Mouse (Mus musculus) hindbrain, embryonic 12.5 days (tissue): Measurements from ENCODE around the gene Col4a6. TPM values are rescaled to one million over a fixed set of nuclear protein-coding genes. Genes with fewer than 3 reads are reported as not detected.

ENCODE experiments used
- ATAC-seq: fragments of 200-750 bp; cut with Nextera tagmentation; 2 replicates; pipeline ENCODE4 v1.8.0; 2017; ENCODE audit warnings: moderate TSS enrichment; ENCODE audit not compliant: low FRiP score
- H3K27ac ChIP-seq: fragments of 300-500 bp; sonication (generic); 2 replicates; pipeline ENCODE4 v1.5.1; 2016; ENCODE audit warnings: mild to moderate bottlenecking
- H3K27me3 ChIP-seq: fragments of 300-500 bp; sonication (generic); 2 replicates; pipeline ENCODE4 v1.6.1; 2016; ENCODE audit warnings: mild to moderate bottlenecking
- H3K36me3 ChIP-seq: fragments of 300-500 bp; sonication (generic); 2 replicates; pipeline ENCODE4 v1.6.1; 2016; ENCODE audit warnings: mild to moderate bottlenecking
- H3K4me1 ChIP-seq: fragments of 300-500 bp; sonication (generic); 2 replicates; pipeline ENCODE4 v1.6.1; 2016
- H3K4me2 ChIP-seq: fragments of 300-500 bp; sonication (generic); replicated peaks from 2 replicates; pipeline ENCODE4 v1.6.1; 2016; ENCODE audit warnings: mild to moderate bottlenecking
- H3K4me3 ChIP-seq: fragments of 300-500 bp; sonication (generic); 2 replicates; pipeline ENCODE4 v1.5.1; 2016; ENCODE audit warnings: mild to moderate bottlenecking
- H3K9ac ChIP-seq: fragments of 300-500 bp; sonication (generic); 2 replicates; pipeline ENCODE4 v1.6.1; 2016; ENCODE audit warnings: mild to moderate bottlenecking, moderate library complexity
- H3K9me3 ChIP-seq: fragments of 300-500 bp; sonication (generic); replicated peaks from 2 replicates; pipeline ENCODE4 v1.6.1; 2016; ENCODE audit warnings: mild to moderate bottlenecking
- WGBS: fragments of 180-500 bp; shearing (Covaris S2); methylation state at CpG from one replicate; pipeline ENCODE4 v1.1.7; 2016; 5-methylcytosine and 5-hydroxymethylcytosine counted together
- polyA plus RNA-seq: library from polyadenylated mRNA; unstranded; fragments of >200 nt; fragmentation: Nextera tagmentation; extraction: Ambion mirVana; gene quantifications from 2 replicates; pipeline ENCODE4 v1.2.1, GENCODE M21; 2016

Gene Col4a6
- polyA plus RNA-seq: 3.1 and 3.2 TPM in 2 replicates

DNA sequence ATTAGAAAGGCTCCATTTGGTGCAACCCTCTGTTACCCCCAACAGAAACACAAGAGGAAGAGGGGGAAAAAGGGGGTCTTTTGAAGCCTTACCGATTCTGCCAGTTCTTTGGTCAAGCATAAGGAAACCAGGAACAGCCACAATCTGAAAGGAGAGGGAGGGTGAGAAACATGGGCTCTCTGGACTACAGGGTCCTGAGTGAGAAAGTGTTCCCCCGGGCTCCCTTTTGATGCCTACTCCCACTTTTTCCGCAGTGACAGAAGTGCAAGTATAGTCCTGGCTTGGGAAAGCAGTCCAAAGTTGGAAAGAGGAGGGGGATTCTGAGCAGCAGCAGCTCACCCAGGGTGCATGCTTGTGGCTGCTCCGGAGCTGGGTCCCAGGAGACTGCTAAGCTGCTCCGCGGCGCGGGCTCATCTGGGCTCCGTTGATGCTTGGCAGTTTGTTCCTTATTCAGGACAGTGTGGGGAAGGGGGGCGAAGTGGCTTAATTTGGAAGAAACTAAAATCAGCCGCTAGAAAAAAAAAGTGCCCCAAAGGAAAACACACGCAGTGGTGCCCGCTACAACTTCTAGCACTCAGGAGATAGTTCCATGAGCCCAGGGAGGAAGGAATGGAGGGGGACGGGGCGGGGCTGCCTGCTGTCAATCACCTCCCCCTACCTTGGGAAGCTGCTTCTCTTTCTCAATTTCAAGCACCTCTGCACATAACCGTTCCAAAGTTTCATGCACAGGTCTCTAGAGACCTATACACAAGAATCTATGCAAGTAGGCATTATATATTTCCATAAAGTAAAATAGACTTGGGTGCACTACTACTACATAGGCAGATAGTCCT, at the start of gene Col4a6:
TSS of gene Col4a6 (minus strand) at position 607 of the 833 bp plus-strand sequence.
- peaks cover 23% of the 10 kb centered on the region for H3K27me3 ChIP-seq
- peak within 1 kb of the TSS; percentile 35 for H3K9ac ChIP-seq
- H3K36me3 ChIP-seq: no peaks in the 10 kb centered on the region
- ATAC-seq: peak; percentile 74; the same call in 1 of the 2 replicates
- H3K4me1 ChIP-seq: no peaks in the 10 kb centered on the region
- no peak within 1 kb of the TSS for H3K27ac ChIP-seq
- peak within 1 kb of the TSS; percentile 41 for H3K4me3 ChIP-seq
- no peaks in the 10 kb centered on the region for H3K9me3 ChIP-seq
- H3K4me2 ChIP-seq: peak within 1 kb of the TSS; percentile 56
- WGBS: 22% methylated on average over 16 of the region's 16 CpGs

DNA sequence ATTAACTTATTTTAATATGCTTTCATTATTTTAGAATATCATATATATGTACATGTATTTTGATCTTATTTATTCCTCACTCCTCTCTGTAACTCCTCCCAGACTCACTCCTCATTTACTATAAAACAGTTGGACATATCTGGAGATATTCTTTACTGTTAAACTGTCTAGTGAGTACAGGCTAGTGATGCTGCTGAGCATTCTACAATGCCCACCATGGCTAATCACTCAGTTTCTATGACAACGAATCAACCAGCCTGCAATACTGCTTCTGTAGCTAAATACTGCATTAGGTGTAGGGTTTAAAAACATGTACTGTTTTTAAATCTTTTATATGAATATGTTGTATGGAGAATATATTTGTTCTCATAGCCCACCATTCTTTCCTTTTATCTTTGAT, 29.2 kb upstream of the Col4a6 start:
- H3K4me1 ChIP-seq: no peaks in the 10 kb centered on the region
- WGBS: 97% methylated on average over 1 of the region's 1 CpGs
- no peak overlapping the region for H3K9ac ChIP-seq
- no peak overlapping the region for H3K4me2 ChIP-seq
- H3K27me3 ChIP-seq: no peaks in the 10 kb centered on the region
- H3K4me3 ChIP-seq: no peak overlapping the region
- H3K9me3 ChIP-seq: no peaks in the 10 kb centered on the region
- no peaks in the 10 kb centered on the region for H3K36me3 ChIP-seq
- no peak for ATAC-seq
- no peak overlapping the region for H3K27ac ChIP-seq

DNA sequence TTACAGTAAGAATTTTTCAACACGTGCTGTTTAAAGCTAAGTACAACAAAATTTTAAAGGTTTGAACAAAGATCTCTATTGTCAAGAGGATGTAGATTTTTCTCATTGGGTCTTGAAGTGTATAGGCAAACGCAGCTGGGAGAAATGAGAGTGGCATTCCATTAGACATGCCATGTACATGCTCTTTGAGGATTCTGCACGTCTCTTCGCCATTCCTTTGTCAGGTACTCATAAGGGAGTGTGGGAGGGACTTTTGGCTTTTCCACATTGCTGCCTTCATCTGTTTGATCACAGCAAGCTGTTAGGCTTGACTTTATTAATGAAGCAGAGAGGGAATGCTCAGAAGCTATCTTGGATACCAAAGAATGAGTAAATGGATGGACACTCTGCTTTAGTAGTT, 20.7 kb upstream of the Col4a6 start:
- no peak overlapping the region for H3K9ac ChIP-seq
- H3K27me3 ChIP-seq: peaks cover 4% of the 10 kb centered on the region; the same call in 1 of the 2 replicates
- H3K4me2 ChIP-seq: no peak overlapping the region
- WGBS: 66% methylated on average over 4 of the region's 4 CpGs
- no peak for ATAC-seq
- H3K36me3 ChIP-seq: no peaks in the 10 kb centered on the region
- H3K4me1 ChIP-seq: no peaks in the 10 kb centered on the region
- H3K9me3 ChIP-seq: no peaks in the 10 kb centered on the region
- no peak overlapping the region for H3K27ac ChIP-seq
- H3K4me3 ChIP-seq: no peak overlapping the region

DNA sequence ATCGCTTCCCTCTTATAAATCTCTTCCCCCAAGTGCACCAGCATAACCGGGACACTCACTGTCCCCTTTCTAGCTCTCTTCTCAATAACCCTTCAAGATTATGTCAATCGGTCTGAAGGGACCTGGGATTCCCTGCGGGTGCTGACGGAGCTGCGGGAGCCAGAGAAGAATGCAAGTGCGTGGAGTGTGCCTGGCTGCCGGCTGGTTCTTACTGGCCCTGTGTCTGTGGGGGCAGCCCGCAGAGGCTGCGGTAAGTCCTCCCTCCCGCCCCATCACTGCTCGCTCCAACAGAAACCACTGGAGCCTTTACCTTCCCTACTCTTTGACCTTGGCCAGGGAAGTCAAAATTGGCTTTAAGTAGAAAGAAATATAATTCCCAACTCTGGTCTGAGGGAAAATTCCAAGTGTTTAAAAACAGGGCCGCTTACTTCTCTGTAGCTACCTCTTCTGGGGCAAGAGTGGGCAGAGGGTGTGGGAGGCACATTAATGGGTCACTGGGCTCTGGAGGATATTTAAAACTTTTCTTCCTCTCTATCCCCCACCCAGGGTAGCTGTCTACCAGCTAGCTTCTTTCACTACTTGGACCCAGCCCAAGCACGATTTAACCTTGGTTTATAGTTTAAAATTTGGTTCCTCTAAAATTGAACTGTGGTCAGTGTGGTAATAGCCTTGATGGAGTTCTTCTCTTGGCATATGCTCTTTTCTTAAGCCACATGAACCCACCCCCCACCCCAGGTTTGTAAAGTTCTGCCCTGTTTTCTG, 1.9 kb upstream of the Col4a6 start:
- Histone ChIP-seq H3K4me3 (peak overlapping the region; percentile 41), H3K9me3 (no peaks in the 10 kb centered on the region), H3K9ac (peak overlapping the region; percentile 57), H3K4me1 (no peaks in the 10 kb centered on the region), H3K27me3 (peaks cover 23% of the 10 kb centered on the region), H3K27ac (no peak overlapping the region), H3K36me3 (no peaks in the 10 kb centered on the region), H3K4me2 (peak overlapping the region; percentile 56)
- peak; percentile 80; the same call in 1 of the 2 replicates for ATAC-seq
- 13% methylated on average over 14 of the region's 14 CpGs for WGBS

DNA sequence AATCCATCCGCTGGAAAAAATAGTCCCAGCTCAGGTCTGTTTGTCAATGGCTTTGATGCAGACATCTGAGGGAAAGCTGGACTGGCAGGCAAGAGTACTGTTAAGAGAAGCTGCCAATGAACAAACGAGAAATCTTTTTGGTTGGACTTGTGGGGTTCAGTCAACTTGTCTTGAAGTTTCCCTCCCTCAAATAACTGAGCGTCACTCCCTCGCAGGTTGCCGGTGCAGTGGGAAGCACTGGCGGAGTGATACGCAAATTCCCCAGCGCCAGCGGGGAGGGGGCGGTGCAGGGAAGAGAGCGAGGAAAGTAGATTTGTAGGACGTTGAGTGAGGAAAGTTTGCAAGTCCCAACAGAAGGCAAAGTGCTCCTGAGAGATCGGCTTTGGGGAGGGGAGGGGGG, 1.2 kb upstream of the Col4a6 start, which contains the start of gene Col4a5:
TSS of gene Col4a5 (plus strand) at position 276 of the 400 bp plus-strand sequence.
- H3K4me1 ChIP-seq: no peaks in the 10 kb centered on the region
- no peak within 1 kb of the TSS for H3K27ac ChIP-seq
- H3K36me3 ChIP-seq: no peaks in the 10 kb centered on the region
- peak within 1 kb of the TSS; percentile 56 for H3K4me2 ChIP-seq
- ATAC-seq: peak; percentile 89; the same call in 1 of the 2 replicates
- peak within 1 kb of the TSS; percentile 57 for H3K9ac ChIP-seq
- WGBS: 14% methylated on average over 12 of the region's 13 CpGs
- peaks cover 23% of the 10 kb centered on the region for H3K27me3 ChIP-seq
- no peaks in the 10 kb centered on the region for H3K9me3 ChIP-seq
- peak within 1 kb of the TSS; percentile 41 for H3K4me3 ChIP-seq

DNA sequence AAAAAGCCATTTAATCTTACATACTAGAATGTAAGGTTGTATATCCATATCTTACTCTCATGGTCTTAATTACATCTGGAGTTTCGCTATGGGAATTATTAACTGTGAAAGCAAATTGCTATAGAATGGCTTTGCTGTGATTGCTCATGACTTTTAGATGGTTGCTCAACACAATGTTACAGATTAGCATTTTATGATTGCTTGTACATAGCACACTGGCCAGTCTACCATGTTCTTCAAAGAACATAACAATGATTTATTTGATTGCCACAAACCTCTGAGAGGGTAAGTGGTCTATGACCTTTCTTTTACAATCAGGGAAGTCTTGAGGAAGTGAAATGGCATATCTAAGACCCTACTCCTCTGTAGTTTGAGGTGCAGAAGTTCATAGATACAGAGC, 25.9 kb downstream of the Col4a6 start:
- H3K4me1 ChIP-seq: no peaks in the 10 kb centered on the region
- H3K4me3 ChIP-seq: no peak overlapping the region
- H3K4me2 ChIP-seq: no peak overlapping the region
- ATAC-seq: no peak
- H3K36me3 ChIP-seq: no peaks in the 10 kb centered on the region
- WGBS: 79% methylated on average over 1 of the region's 1 CpGs
- no peak overlapping the region for H3K9ac ChIP-seq
- no peaks in the 10 kb centered on the region for H3K9me3 ChIP-seq
- no peak overlapping the region for H3K27ac ChIP-seq
- peaks cover 13% of the 10 kb centered on the region; the same call in 1 of the 2 replicates for H3K27me3 ChIP-seq

DNA sequence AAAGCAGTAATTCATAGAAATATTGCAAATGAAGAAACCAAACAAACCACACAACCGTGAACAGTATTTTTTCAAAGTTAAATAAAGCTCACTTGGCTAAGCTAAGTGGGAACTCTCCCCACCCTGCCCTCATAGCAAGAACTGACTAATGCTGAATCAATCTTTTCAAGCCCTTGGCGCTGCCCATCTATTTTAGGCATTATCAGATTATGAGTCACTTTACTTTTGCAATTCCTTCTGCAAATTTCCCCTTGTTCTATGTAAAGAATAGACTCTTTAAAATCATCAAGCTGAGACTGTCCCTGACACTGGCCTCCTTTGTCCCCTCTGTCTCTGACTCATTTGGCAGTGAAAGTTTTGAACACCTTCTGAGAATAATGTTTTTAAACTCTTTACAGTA, 34.5 kb downstream of the Col4a6 start:
- Histone ChIP-seq H3K36me3 (no peaks in the 10 kb centered on the region), H3K27me3 (0 out of 2 replicates have a peak, but pooled peaks cover 15% of the 10 kb centered on the region), H3K4me1 (no peaks in the 10 kb centered on the region), H3K27ac (no peak overlapping the region), H3K9me3 (no peaks in the 10 kb centered on the region), H3K9ac (no peak overlapping the region), H3K4me3 (no peak overlapping the region), H3K4me2 (no peak overlapping the region)
- no peak for ATAC-seq
- 76% methylated on average over 2 of the region's 2 CpGs for WGBS

DNA sequence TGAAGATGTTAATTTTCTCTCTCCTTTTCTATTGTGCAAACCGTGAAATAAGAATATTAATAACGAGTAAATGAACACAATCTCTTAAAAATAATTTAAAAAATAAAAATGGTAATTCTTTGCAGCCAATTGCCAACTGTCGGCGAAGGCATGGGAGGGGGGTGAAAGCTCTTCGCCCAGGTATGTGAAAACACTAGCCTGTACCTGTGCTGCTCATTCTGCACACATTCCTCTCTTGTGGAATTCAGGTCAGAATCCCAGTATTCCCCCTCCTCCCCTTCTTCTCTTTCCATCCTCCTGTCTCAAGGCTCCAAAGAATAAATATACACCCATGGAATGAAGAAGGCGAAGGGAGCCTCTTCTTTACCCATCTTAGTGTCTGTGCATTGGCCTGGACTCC, 37.1 kb downstream of the Col4a6 start:
- Histone ChIP-seq H3K4me1 (no peaks in the 10 kb centered on the region), H3K27ac (no peak overlapping the region), H3K9ac (no peak overlapping the region), H3K4me2 (no peak overlapping the region), H3K9me3 (no peaks in the 10 kb centered on the region), H3K27me3 (peaks cover 15% of the 10 kb centered on the region; the same call in 1 of the 2 replicates), H3K36me3 (no peaks in the 10 kb centered on the region), H3K4me3 (no peak overlapping the region)
- ATAC-seq: no peak
- 87% methylated on average over 6 of the region's 6 CpGs for WGBS

DNA sequence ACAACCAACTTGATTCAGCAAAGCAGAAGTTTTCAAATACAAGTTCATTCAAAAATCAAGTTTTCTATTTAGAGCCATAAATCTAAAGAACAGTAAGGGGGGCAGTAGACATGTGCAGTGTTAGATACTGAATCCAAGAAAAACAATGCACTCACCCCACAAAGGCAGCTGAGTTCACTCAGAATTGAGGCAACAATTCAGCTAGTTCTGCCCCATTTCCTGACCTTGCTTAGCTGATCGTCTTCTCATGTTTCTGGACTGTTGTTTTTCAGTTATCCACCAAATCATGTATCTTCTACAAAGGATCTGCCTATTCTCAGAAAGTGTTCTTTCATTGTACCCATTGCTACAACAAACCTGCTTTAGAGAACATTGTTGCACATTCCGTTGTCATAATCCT, 58.6 kb downstream of the Col4a6 start:
- 56% methylated on average over 2 of the region's 2 CpGs for WGBS
- Histone ChIP-seq H3K4me3 (no peak overlapping the region), H3K36me3 (no peaks in the 10 kb centered on the region), H3K9ac (no peak overlapping the region), H3K27me3 (no peaks in the 10 kb centered on the region), H3K9me3 (no peaks in the 10 kb centered on the region), H3K4me1 (no peaks in the 10 kb centered on the region), H3K4me2 (no peak overlapping the region), H3K27ac (no peak overlapping the region)
- ATAC-seq: no peak

DNA sequence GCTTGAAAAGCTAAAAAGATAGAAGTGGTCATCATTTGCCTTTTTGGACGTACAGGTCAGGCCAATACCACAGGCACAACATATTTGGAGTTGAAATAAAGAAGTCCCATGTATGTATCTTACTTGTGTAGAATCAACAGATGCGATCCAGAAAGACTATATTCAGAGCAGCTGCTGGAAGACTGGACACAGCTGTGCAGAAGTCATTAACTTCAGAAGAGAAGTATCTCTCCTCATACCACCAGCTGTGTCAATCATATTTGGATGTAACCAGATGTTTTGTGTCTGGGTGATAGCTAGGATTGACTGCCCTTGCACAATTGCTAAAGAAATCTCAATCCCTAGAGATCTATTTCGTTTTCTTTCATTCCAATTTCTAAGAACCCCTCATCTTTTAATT, 77.6 kb downstream of the Col4a6 start:
- no peak for ATAC-seq

DNA sequence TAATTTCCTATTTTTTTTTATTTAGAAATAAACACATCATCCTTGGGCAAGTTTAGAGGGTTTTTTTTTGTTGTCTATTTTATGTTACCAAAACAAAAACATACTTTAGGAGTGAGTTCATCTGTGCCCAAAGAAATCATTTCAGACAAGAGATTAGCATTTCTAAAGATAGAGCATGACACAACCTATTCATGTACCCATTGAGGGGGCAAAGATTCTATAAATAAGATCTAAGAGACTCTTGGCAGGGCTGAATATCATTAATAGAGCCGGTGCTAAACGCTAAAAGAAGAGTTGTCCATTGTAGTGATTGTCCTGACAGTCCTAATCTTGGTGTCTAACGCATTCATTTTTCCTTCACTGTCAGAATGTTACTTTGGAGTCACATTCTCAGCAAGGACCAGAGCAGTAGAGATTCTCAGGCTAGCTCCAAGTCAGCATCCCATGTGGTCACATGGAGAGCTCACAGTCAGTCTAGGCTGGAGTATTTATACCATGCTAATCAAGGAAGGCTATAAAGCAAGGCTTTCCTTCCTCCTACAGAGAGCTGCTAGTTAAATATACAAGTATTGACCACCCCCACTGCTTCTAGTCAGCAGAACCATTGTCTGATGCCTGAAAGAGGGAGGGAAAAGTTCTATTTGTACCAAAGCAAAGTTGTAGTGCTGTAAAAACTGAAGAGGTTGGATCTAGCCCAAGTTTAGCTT, 88.3 kb downstream of the Col4a6 start:
- WGBS: 46% methylated on average over 3 of the region's 3 CpGs
- peak; percentile 46; the same call in 1 of the 2 replicates for ATAC-seq
- H3K4me2 ChIP-seq: no peak overlapping the region

More for the DNA sequence above, 77.6 kb downstream of the Col4a6 start:
- Histone ChIP-seq H3K36me3 (no peaks in the 10 kb centered on the region), H3K27ac (no peak overlapping the region), H3K9me3 (no peaks in the 10 kb centered on the region), H3K27me3 (no peaks in the 10 kb centered on the region; the same call in none of the 2 replicates), H3K4me3 (no peak overlapping the region), H3K4me1 (no peaks in the 10 kb centered on the region), H3K9ac (no peak overlapping the region), H3K4me2 (no peak overlapping the region)
- WGBS: 80% methylated on average over 3 of the region's 3 CpGs

DNA sequence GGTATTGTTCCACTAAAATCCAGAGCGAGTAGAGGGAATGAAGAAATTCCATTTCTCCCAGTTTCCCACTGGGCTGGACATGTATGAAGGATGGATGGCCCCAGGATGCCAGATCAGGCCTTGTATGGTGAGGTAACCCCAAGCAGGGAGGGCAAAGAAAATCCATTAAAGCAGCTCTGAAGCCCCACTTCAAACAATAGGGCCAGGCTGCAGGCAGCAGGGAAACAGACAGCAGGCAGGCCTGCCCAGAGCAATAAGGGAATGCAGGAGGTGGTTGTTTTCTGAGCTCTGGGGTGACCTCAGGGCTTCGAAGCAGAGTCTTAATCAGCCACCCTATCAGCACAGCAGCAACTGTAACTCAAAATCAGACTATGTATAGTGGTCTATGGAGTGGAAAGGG, 89.2 kb downstream of the Col4a6 start:
- WGBS: 38% methylated on average over 2 of the region's 2 CpGs
- Histone ChIP-seq H3K27me3 (peaks cover 13% of the 10 kb centered on the region), H3K4me1 (no peaks in the 10 kb centered on the region), H3K36me3 (no peaks in the 10 kb centered on the region), H3K4me2 (no peak overlapping the region), H3K9ac (no peak overlapping the region), H3K9me3 (no peaks in the 10 kb centered on the region), H3K27ac (no peak overlapping the region), H3K4me3 (no peak overlapping the region)
- ATAC-seq: peak; percentile 58; the same call in 1 of the 2 replicates

More for the DNA sequence above, 88.3 kb downstream of the Col4a6 start:
- Histone ChIP-seq H3K9ac (no peak overlapping the region), H3K36me3 (no peaks in the 10 kb centered on the region), H3K27me3 (peaks cover 13% of the 10 kb centered on the region), H3K27ac (no peak overlapping the region), H3K9me3 (no peaks in the 10 kb centered on the region), H3K4me1 (no peaks in the 10 kb centered on the region), H3K4me3 (no peak overlapping the region)
